Mouse (Mus musculus): Measurements from ENCODE around the gene Cmah.

- TF ChIP-seq POLR2A (IDR thresholded peaks at IDR 0.05; ENCODE audit: borderline replicate concordance, extremely low read depth, low read depth, low read length) (no peak), CTCF (IDR thresholded peaks at IDR 0.05; ENCODE audit: insufficient read depth, low read length) (peak; percentile 8; the same call in 1 of the 2 replicates)
These were observed 8.6 kb upstream of the Cmah start for GRCm38 (mm10) chr13:24318618-24319017.

All from lung, adult 2 months (tissue).